Comparison of ENCODE assay signal across 8 mouse cellular contexts in the genomic region with DNA sequence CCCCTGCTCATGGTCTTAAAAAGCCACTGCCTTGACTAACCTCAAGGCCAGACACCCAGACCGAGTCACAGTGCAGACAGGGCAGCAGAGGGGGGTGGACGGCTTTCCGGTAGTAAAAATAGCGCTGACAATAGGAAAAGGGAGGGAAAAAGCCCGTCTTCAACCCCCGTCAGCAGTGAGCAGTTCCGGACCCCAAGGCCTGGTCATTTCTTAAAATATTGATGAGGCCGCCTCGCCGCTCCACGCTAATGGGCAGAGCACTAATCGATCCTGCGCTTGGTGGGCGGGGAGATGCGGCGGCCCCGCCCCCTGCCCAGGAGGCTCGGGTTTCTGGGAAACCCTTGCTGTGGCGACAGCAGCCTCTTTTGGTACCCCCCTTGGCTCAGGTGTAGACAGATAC. TPM values are rescaled to one million over a fixed set of nuclear protein-coding genes. Genes with fewer than 3 reads are reported as not detected.
DNase-seq lines count a peak whose midpoint lies in the region; ATAC-seq and TF ChIP-seq lines count a peak whose summit lies in the region.

No protein-coding gene starts in this region.

- no peaks in the 10 kb centered on the region for H3K27me3 ChIP-seq in intestine, embryonic 16.5 days (replicated peaks; ENCODE audit: control insufficient read depth, insufficient read depth, low read length)
- H3K27me3 ChIP-seq in midbrain, embryonic 11.5 days (ENCODE audit: control insufficient read depth, insufficient read depth, low read length): peaks cover 2% of the 10 kb centered on the region; the same call in 1 of the 2 replicates

- DNase-seq in gastrocnemius, adult 2 months: no peak
- no peak for DNase-seq in gastrocnemius, postnatal 25 days
- peak; percentile 44 for DNase-seq in embryo, embryonic 10.5 days (ENCODE audit: low spot score)
- DNase-seq in midbrain, embryonic 11.5 days (ENCODE audit: low spot score, missing footprints): no peak
- DNase-seq in layer of hippocampus, adult 9-10 months (ENCODE audit: low spot score): no peak
- DNase-seq in urinary bladder, postnatal 4 days (ENCODE audit: low spot score in 2 of 2): no peak
- DNase-seq in frontal cortex, postnatal 36 days (ENCODE audit: low spot score in 2 of 2): no peak

- no peak overlapping the region for H3K9ac ChIP-seq in intestine, embryonic 16.5 days (ENCODE audit: low read depth, low read length)
- H3K9ac ChIP-seq in midbrain, embryonic 11.5 days (ENCODE audit: low read length): peak overlapping the region; percentile 14; the same call in 1 of the 2 replicates

- no peak for ATAC-seq in intestine, embryonic 16.5 days
- ATAC-seq in midbrain, embryonic 11.5 days (ENCODE audit: low FRiP score): 0 out of 2 replicates have a peak, but pooled peaks have one; percentile 20

- H3K36me3 ChIP-seq in intestine, embryonic 16.5 days (ENCODE audit: control insufficient read depth, insufficient read depth, low read length): no peaks in the 10 kb centered on the region
- H3K36me3 ChIP-seq in midbrain, embryonic 11.5 days (ENCODE audit: control insufficient read depth, insufficient read depth, low read length): no peaks in the 10 kb centered on the region

- intact Hi-C loops in gastrocnemius, adult 2 months (cut with DNase I): no loop called here

- TF ChIP-seq CTCF in gastrocnemius, adult 2 months (IDR thresholded peaks at IDR 0.05): no peak

- H3K4me2 ChIP-seq in intestine, embryonic 16.5 days (ENCODE audit: low read depth, low read length): peak overlapping the region; percentile 58
- H3K4me2 ChIP-seq in midbrain, embryonic 11.5 days: peak overlapping the region; percentile 43

- H3K4me3 ChIP-seq in gastrocnemius, adult 2 months: peak overlapping the region; percentile 55
- peak overlapping the region; percentile 32 for H3K4me3 ChIP-seq in intestine, embryonic 16.5 days (ENCODE audit: low read length)
- H3K4me3 ChIP-seq in midbrain, embryonic 11.5 days (ENCODE audit: low read depth, low read length): peak overlapping the region; percentile 9; the same call in 1 of the 2 replicates

- no peaks in the 10 kb centered on the region for H3K9me3 ChIP-seq in intestine, embryonic 16.5 days (ENCODE audit: control insufficient read depth, low read length)
- no peaks in the 10 kb centered on the region for H3K9me3 ChIP-seq in midbrain, embryonic 11.5 days (ENCODE audit: control insufficient read depth, low read length)

- H3K27ac ChIP-seq in gastrocnemius, adult 2 months: no peak overlapping the region
- no peak overlapping the region for H3K27ac ChIP-seq in intestine, embryonic 16.5 days (ENCODE audit: low read length)
- no peak overlapping the region for H3K27ac ChIP-seq in midbrain, embryonic 11.5 days (ENCODE audit: low read depth, low read length)

- WGBS in intestine, embryonic 16.5 days: 4% methylated on average over 19 of the region's 19 CpGs
- WGBS in midbrain, embryonic 11.5 days: 2% methylated on average over 19 of the region's 19 CpGs

- H3K4me1 ChIP-seq in intestine, embryonic 16.5 days (ENCODE audit: control insufficient read depth, insufficient read depth, low read length): no peaks in the 10 kb centered on the region; the same call in 1 of the 2 replicates
- peaks cover 17% of the 10 kb centered on the region for H3K4me1 ChIP-seq in midbrain, embryonic 11.5 days (ENCODE audit: control insufficient read depth, insufficient read depth, low read length)

RNA-seq across cellular contexts. Expression of a gene that starts 8.7 kb away (rescaled TPM):
- total RNA-seq in gastrocnemius, adult 2 months (2021): 1 to 10 TPM; 2.4 to 3.0 TPM
- 1 to 10 TPM; 2.8 to 6.1 TPM for total RNA-seq in gastrocnemius, postnatal 25 days (2021)
- polyA plus RNA-seq in intestine, embryonic 16.5 days (2015; fragmentation: Nextera tagmentation; extraction: Ambion mirVana): 2.2 TPM in 2 replicates
- 8.7 and 11.8 TPM in 2 replicates for polyA plus RNA-seq in midbrain, embryonic 11.5 days (2014; fragmentation: Nextera tagmentation; extraction: Ambion mirVana)

RNA-seq across cellular contexts. Expression of a gene that starts 38.8 kb away (rescaled TPM):
- 10 to 100 TPM; 20.3 to 23.6 TPM for total RNA-seq in gastrocnemius, adult 2 months (2021)
- total RNA-seq in gastrocnemius, postnatal 25 days (2021): 10 to 100 TPM; 19.5 to 21.6 TPM
- polyA plus RNA-seq in intestine, embryonic 16.5 days (2015; fragmentation: Nextera tagmentation; extraction: Ambion mirVana): 38.5 and 44.1 TPM in 2 replicates
- polyA plus RNA-seq in midbrain, embryonic 11.5 days (2014; fragmentation: Nextera tagmentation; extraction: Ambion mirVana): 74.2 and 87.6 TPM in 2 replicates
